In genomic region chr1:156938705-156939242, GRCm38 (mm10) we compare ENCODE assay signal across 8 mouse cellular contexts. TPM values are rescaled to one million over a fixed set of nuclear protein-coding genes. Genes with fewer than 3 reads are reported as not detected.
DNase-seq lines count a peak whose midpoint lies in the region; ATAC-seq and TF ChIP-seq lines count a peak whose summit lies in the region.

No protein-coding gene starts in this region.

- H3K9me3 ChIP-seq in embryonic facial prominence, embryonic 10.5 days = 0 out of 2 replicates have a peak, but pooled peaks cover 2% of the 10 kb centered on the region
- H3K9me3 ChIP-seq in heart, embryonic 11.5 days (replicated peaks; ENCODE audit: control insufficient read depth, low read length) = no peaks in the 10 kb centered on the region
- H3K9me3 ChIP-seq in kidney, embryonic 15.5 days (replicated peaks) = no peaks in the 10 kb centered on the region

- H3K9ac ChIP-seq in heart, embryonic 11.5 days (ENCODE audit: low read depth, low read length) = peak overlapping the region; percentile 94
- H3K9ac ChIP-seq in kidney, embryonic 15.5 days = peak overlapping the region; percentile 90
- peak overlapping the region; percentile 97 for H3K9ac ChIP-seq in liver, adult 2 months (ENCODE audit: low read depth, low read length)

- peaks cover 23% of the 10 kb centered on the region for H3K4me1 ChIP-seq in embryonic facial prominence, embryonic 10.5 days
- H3K4me1 ChIP-seq in heart, embryonic 11.5 days (ENCODE audit: control insufficient read depth, insufficient read depth, low read length) = peaks cover 3% of the 10 kb centered on the region
- H3K4me1 ChIP-seq in kidney, embryonic 15.5 days = peaks cover 18% of the 10 kb centered on the region
- H3K4me1 ChIP-seq in liver, adult 2 months (ENCODE audit: control insufficient read depth, insufficient read depth, low read length) = no peaks in the 10 kb centered on the region; the same call in 1 of the 2 replicates

- H3K79me2 ChIP-seq in liver, adult 2 months (ENCODE audit: control insufficient read depth, insufficient read depth, low read length) = peaks cover 2% of the 10 kb centered on the region; the same call in 1 of the 2 replicates
- no peaks in the 10 kb centered on the region for H3K79me2 ChIP-seq in myocyte (ENCODE audit: control insufficient read depth, insufficient read depth)

- no peak for TF ChIP-seq CTCF in liver, adult 2 months (IDR thresholded peaks at IDR 0.05; ENCODE audit: low read depth, low read length)

- peak overlapping the region; percentile 86 for H3K4me2 ChIP-seq in heart, embryonic 11.5 days
- H3K4me2 ChIP-seq in kidney, embryonic 15.5 days = peak overlapping the region; percentile 92
- H3K4me2 ChIP-seq in myocyte (ENCODE audit: low read depth) = peak overlapping the region; percentile 72

- peak overlapping the region; percentile 98 for H3K27ac ChIP-seq in embryonic facial prominence, embryonic 10.5 days (replicated peaks)
- H3K27ac ChIP-seq in heart, embryonic 11.5 days (ENCODE audit: low read depth, low read length) = peak overlapping the region; percentile 90
- H3K27ac ChIP-seq in kidney, embryonic 15.5 days = peak overlapping the region; percentile 92
- H3K27ac ChIP-seq in liver, adult 2 months (replicated peaks; ENCODE audit: insufficient read depth, low read depth, low read length) = peak overlapping the region; percentile 77

- DNase-seq in layer of hippocampus, adult 11-12 months (ENCODE audit: low spot score) = peak; percentile 83
- no peak for DNase-seq in layer of hippocampus, adult 9-10 months (ENCODE audit: low spot score)
- peak; percentile 88 for DNase-seq in embryonic facial prominence, embryonic 10.5 days (ENCODE audit: low spot score)
- peak; percentile 76 for DNase-seq in liver, adult 2 months (ENCODE audit: extremely low read depth, low read depth, low spot score)
- DNase-seq in splenic B cell, adult 2 months (ENCODE audit: low read depth, low spot score) = peak; percentile 89

- under 1% methylated on average over 51 of the region's 51 CpGs for WGBS in embryonic facial prominence, embryonic 10.5 days
- WGBS in heart, embryonic 11.5 days (ENCODE audit: insufficient replicate concordance) = 0% methylated on average over 39 of the region's 51 CpGs
- under 1% methylated on average over 51 of the region's 51 CpGs for WGBS in kidney, embryonic 15.5 days
- WGBS in liver, adult 2 months = under 1% methylated on average over 50 of the region's 51 CpGs

- peak overlapping the region; percentile 85 for H3K4me3 ChIP-seq in embryonic facial prominence, embryonic 10.5 days
- peak overlapping the region; percentile 94 for H3K4me3 ChIP-seq in heart, embryonic 11.5 days (ENCODE audit: low read depth, low read length)
- peak overlapping the region; percentile 96 for H3K4me3 ChIP-seq in kidney, embryonic 15.5 days (replicated peaks)
- peak overlapping the region; percentile 95 for H3K4me3 ChIP-seq in liver, adult 2 months (ENCODE audit: insufficient read depth, low read depth, low read length)
- peak overlapping the region; percentile 38 for H3K4me3 ChIP-seq in myocyte

- peak; percentile 24; the same call in 1 of the 2 replicates for TF ChIP-seq POLR2A in liver, adult 2 months (IDR thresholded peaks at IDR 0.05; ENCODE audit: extremely low read depth, insufficient read depth, low read length)
- no peak for TF ChIP-seq POLR2A in myocyte (IDR thresholded peaks at IDR 0.05; ENCODE audit: insufficient read length, low read depth)

- ATAC-seq in heart, embryonic 11.5 days (replicated peaks; ENCODE audit: insufficient number of reproducible peaks, low FRiP score, low TSS enrichment) = peak; percentile 83
- ATAC-seq in kidney, embryonic 15.5 days (replicated peaks; ENCODE audit: low FRiP score) = peak; percentile 87

- peak overlapping the region; percentile 42 for H3ac ChIP-seq in myocyte (ENCODE audit: control insufficient read depth, insufficient read length)

- no peaks in the 10 kb centered on the region for H3K27me3 ChIP-seq in embryonic facial prominence, embryonic 10.5 days (replicated peaks; ENCODE audit: low read depth, poor library complexity, severe bottlenecking)
- no peaks in the 10 kb centered on the region for H3K27me3 ChIP-seq in heart, embryonic 11.5 days (ENCODE audit: control insufficient read depth, insufficient read depth, low read length)
- no peaks in the 10 kb centered on the region for H3K27me3 ChIP-seq in kidney, embryonic 15.5 days
- no peaks in the 10 kb centered on the region for H3K27me3 ChIP-seq in liver, adult 2 months (ENCODE audit: control insufficient read depth, insufficient read depth, low read length)
- H3K27me3 ChIP-seq in myocyte (ENCODE audit: control insufficient read depth, insufficient read depth, insufficient read length) = no peaks in the 10 kb centered on the region
- no peaks in the 10 kb centered on the region for H3K27me3 ChIP-seq in splenic B cell, adult 2 months (ENCODE audit: control insufficient read depth, insufficient read depth, low read length, poor library complexity, severe bottlenecking)

- 0 out of 2 replicates have a peak, but pooled peaks cover 3% of the 10 kb centered on the region for H3K36me3 ChIP-seq in embryonic facial prominence, embryonic 10.5 days (replicated peaks)
- H3K36me3 ChIP-seq in heart, embryonic 11.5 days (ENCODE audit: control insufficient read depth, insufficient read depth, low read length) = no peaks in the 10 kb centered on the region
- no peaks in the 10 kb centered on the region for H3K36me3 ChIP-seq in kidney, embryonic 15.5 days
- H3K36me3 ChIP-seq in liver, adult 2 months (ENCODE audit: control insufficient read depth, insufficient read depth, low read length) = no peaks in the 10 kb centered on the region
- H3K36me3 ChIP-seq in myocyte (ENCODE audit: control insufficient read depth, insufficient read depth) = no peaks in the 10 kb centered on the region
- peaks cover 7% of the 10 kb centered on the region; the same call in 1 of the 2 replicates for H3K36me3 ChIP-seq in splenic B cell, adult 2 months (ENCODE audit: control insufficient read depth, insufficient read depth, low read length, poor library complexity, severe bottlenecking)

TF ChIP-seq in myocyte, 11 proteins besides CTCF, POLR2A, EP300 and RAD21:
- TF ChIP-seq SRF (IDR thresholded peaks at IDR 0.05; ENCODE audit: control insufficient read depth, insufficient read length, low read depth) = no peak
- no peak for TF ChIP-seq TCF12 (IDR thresholded peaks at IDR 0.05; ENCODE audit: insufficient read depth, poor library complexity, severe bottlenecking)
- no peak for TF ChIP-seq REST (IDR thresholded peaks at IDR 0.05; ENCODE audit: insufficient read depth, insufficient read length)
- TF ChIP-seq MAX (IDR thresholded peaks at IDR 0.05; ENCODE audit: low read depth) = no peak

RNA-seq across cellular contexts. Expression of gene Ralgps2, which starts 0.7 kb away (rescaled TPM):
- polyA plus RNA-seq in embryonic facial prominence, embryonic 10.5 days (2016; fragmentation: Nextera tagmentation; extraction: Ambion mirVana) = 84.0 and 90.1 TPM in 2 replicates
- polyA plus RNA-seq in heart, embryonic 11.5 days (2014; fragmentation: Nextera tagmentation; extraction: Ambion mirVana) = 42.6 and 44.1 TPM in 2 replicates
- 66.0 and 67.9 TPM in 2 replicates for polyA plus RNA-seq in kidney, embryonic 15.5 days (2015; fragmentation: Nextera tagmentation; extraction: Ambion mirVana)
- 18.9 and 20.4 TPM in 2 replicates for total RNA-seq in liver, adult 2 months (2014; rRNA removed)
- 2.7 and 3.4 TPM in 2 replicates for polyA plus RNA-seq in liver, adult 2 months (2012; rRNA removed)
- polyA plus RNA-seq in myocyte (2012; fragmentation: generic; extraction: Trizol) = 7.8 TPM

Comparison
In these comparisons a context has a peak if more than half of its experiments do, and no peak if none do; other contexts are left out.
1. H3K4me3 ChIP-seq: peak in every context shown above with its lines; median percentile 96 in kidney, embryonic 15.5 days; 95 in liver, adult 2 months; 94 in heart, embryonic 11.5 days; 85 in embryonic facial prominence, embryonic 10.5 days; 38 in myocyte.